Mouse (Mus musculus): ENCODE results near the gene Ybey.
A peak's percentile ranks its signal among the peaks of the same experiment; 100 is the strongest.

Ybey gene

DNA sequence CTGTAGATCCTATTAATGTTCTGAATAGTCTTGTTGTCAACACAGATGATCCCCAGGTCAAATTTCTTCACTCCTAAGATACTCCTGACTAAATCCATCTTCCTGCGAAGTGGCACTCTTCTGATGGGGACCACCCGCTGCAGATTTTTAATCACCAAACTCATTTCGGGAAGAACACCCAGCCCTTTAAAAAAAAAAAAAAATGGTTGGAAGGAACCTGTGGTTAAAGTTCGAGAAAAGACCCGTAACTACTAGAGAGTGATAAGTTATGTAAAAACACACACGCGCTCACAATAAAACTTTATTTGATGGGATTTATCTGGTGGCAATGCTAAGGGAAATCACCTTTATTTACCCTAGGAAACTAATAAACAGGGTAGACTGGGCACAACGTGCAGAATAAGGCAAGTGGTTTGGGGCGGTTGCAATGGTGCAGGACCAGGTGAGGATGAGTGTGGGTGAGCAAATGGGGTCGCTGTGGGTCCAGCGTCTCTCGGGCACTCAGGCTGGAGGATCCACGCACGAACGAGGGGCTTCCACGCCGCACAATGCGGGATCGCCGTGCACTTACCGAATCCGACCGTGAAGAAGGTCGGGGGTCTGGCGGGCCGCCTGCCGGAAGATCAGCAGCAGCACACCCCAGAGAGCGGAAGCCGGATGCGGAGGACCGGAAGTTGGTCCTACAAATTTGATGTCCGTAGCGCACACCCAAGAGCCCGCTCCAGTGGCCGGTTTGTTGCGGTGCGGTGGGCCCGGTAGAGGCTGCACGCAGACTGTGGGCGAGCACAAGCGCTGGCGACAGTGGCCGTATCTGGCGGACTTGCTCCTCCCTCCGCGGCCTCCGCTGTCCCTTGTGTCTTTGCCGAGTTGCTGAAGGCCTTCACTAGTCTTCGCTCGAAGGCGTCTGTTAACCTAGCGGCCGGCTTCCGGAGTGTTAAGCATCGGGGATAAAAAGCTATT is at the start of gene Ybey, which contains the start of gene Mcm3ap:
Gene Ybey, minus strand, starts transcription at position 912 of the 960 bp plus-strand sequence.
Gene Mcm3ap, plus strand, starts transcription at position 725 of the 960 bp plus-strand sequence.
- peak; percentile 91 for DNase-seq (ENCODE audit: low read depth, low spot score)

GRCm38 (mm10) chr10:76512965-76513583 is 44.2 kb upstream of the Ybey start:
- peak; percentile 81 for DNase-seq (ENCODE audit: low read depth, low spot score)

GRCm38 (mm10) chr10:76505865-76506264 is 37.0 kb upstream of the Ybey start:
- DNase-seq (ENCODE audit: low read depth, low spot score): no peak

DNA sequence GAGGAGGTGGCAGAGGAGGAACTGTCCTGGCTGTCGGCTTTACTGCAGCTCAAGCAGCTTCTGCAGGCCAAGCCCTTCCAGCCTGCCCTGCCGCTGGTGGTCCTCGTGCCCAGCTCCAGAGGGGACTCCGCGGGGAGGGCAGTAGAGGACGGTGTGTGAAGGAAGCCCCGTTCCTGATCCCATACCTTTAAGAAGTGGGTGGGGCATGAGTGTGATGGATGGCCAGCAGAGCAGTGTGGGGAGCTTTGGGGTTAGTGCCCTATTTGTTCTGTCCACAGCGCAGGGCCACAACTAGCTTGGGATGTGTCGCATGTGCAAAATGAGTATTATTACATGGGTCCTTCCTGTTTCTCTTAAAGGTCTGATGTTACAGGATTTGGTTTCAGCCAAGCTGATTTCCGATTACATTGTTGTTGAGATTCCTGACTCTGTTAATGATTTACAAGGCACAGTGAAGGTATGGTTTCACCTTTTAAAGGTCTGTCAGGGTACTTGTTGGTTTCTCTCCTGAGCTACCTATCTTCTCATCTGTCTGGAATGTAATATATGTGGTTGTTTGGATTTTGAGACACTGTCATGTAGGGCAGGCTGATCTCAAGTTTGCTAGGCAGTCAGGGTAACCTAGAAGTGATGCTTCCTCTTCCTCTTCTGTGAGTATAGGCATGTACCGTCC is 35.5 kb upstream of the Ybey start:
- DNase-seq (ENCODE audit: low read depth, low spot score): no peak

DNA sequence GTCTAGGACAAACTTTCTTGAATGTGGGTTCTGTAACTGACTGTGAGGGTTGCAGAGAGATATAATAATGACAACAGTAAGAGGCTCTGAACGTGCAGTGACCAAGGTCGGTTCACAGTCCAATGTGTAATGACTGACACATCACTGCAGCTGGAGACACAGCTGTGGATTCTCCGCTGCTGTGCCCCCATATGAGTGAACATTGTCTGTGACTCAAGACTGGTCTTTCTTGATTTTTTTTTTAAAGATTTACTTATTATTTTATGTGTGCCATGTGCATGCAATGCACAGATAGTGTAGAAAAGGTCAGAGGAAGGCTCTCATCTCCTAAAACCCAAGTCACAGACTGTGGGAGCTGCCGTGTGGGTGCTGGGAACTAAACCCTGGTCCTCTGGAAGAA is 28.6 kb upstream of the Ybey start:
- DNase-seq (ENCODE audit: low read depth, low spot score): no peak

GRCm38 (mm10) chr10:76496366-76496765 is 27.5 kb upstream of the Ybey start:
- DNase-seq (ENCODE audit: low read depth, low spot score): no peak

- DNase-seq (ENCODE audit: low read depth, low spot score): no peak
Measured at GRCm38 (mm10) chr10:76495501-76495900, 26.6 kb upstream of the Ybey start.

- no peak for DNase-seq (ENCODE audit: low read depth, low spot score)
Measured at GRCm38 (mm10) chr10:76493527-76493926, 24.6 kb upstream of the Ybey start.

- no peak for DNase-seq (ENCODE audit: low read depth, low spot score)
Measured at GRCm38 (mm10) chr10:76489205-76489604, 20.3 kb upstream of the Ybey start.

- DNase-seq (ENCODE audit: low read depth, low spot score): no peak
Measured at GRCm38 (mm10) chr10:76488265-76488664, 19.4 kb upstream of the Ybey start.

GRCm38 (mm10) chr10:76486302-76486701 is 17.4 kb upstream of the Ybey start:
- DNase-seq (ENCODE audit: low read depth, low spot score): no peak

GRCm38 (mm10) chr10:76481480-76481879 is 12.6 kb upstream of the Ybey start:
- DNase-seq (ENCODE audit: low read depth, low spot score): no peak

DNA sequence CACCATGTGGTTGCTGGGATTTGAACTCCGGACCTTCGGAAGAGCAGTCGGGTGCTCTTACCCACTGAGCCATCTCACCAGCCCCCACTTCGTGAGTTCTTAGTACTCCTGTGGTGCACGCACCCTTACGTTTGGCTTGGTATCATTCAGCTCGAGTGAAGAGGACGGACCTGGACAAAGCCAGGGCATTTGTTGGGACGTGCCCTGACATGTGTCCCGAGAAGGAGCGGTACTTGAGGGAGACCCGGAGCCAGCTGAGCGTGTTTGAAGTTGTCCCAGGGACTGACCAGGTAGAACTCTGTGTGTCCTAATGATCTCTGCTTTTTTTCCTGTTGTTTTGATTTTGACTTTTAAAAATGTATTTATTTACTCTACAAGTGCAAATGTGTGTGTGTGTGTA is 11.9 kb upstream of the Ybey start:
- no peak for DNase-seq (ENCODE audit: low read depth, low spot score)

- DNase-seq (ENCODE audit: low read depth, low spot score): no peak
Measured at GRCm38 (mm10) chr10:76473759-76474158, 4.8 kb upstream of the Ybey start.

GRCm38 (mm10) chr10:76462721-76463120 is 6.2 kb downstream of the Ybey start:
- no peak for DNase-seq (ENCODE audit: low read depth, low spot score)

GRCm38 (mm10) chr10:76462312-76462711 is 6.6 kb downstream of the Ybey start:
- no peak for DNase-seq (ENCODE audit: low read depth, low spot score)

GRCm38 (mm10) chr10:76461255-76461654 is 7.7 kb downstream of the Ybey start:
- DNase-seq (ENCODE audit: low read depth, low spot score): no peak

- DNase-seq (ENCODE audit: low read depth, low spot score): peak; percentile 33
Measured at GRCm38 (mm10) chr10:76455289-76455688, 13.6 kb downstream of the Ybey start.

GRCm38 (mm10) chr10:76448851-76449250 is 20.1 kb downstream of the Ybey start, which contains the start of gene 2610028H24Rik:
Gene 2610028H24Rik (plus strand): TSS chr10:76449081.
- DNase-seq (ENCODE audit: low read depth, low spot score): no peak

DNA sequence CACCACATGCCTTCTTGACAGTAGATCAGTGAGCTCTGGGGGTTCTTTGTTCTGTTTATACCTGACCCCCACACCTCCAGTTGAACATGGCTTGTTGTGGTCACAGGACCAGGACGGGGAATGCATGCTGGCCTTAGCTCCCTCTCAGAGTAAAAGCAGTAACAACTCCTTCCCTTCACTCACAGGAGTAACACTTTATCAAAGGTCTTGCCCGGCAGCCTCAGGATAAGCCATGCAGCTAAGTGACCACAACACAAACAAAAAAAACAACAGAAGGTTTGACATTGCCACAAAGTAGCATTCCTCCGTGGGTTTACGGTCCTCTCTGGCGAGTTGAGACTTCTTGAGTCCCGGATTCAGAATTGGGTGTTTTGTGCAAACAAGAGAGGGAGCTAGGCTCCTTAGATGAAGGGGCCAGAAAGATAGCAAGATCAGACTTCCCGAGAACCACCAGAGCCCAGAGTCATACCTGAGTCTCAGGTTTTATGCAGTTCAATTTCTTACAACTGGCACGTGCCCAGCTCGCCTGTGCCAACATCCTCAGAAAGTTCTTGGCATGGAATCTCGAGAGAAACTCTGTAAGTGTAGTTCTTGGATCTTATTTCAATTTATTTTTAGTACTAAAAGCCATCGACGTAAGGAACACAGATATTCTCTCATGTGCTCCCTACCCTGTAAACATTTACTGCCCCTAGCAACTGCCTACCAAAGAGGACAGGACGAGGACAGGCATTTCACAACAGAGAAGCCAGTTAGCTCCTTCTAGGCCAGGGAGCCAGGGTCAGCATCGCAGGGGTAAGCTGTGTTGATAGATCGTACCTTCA is 21.3 kb downstream of the Ybey start:
- no peak for DNase-seq (ENCODE audit: low read depth, low spot score)

- DNase-seq (ENCODE audit: low read depth, low spot score): no peak
Measured at GRCm38 (mm10) chr10:76445996-76446681, 22.8 kb downstream of the Ybey start.

All from CD4-positive helper T cell, adult 2 months (primary cell).